Mouse (Mus musculus): Measurements from ENCODE around the gene Add3. TPM values are rescaled to one million over a fixed set of nuclear protein-coding genes. Genes with fewer than 3 reads are reported as not detected.

Gene Add3
- polyA plus RNA-seq, 1 experiment from 2014 or later = 40.7 TPM

- no peak for ATAC-seq (ENCODE audit: low FRiP score, low read depth)
- no peaks in the 10 kb centered on the region for H3K27me3 ChIP-seq
- no peaks in the 10 kb centered on the region for H3K36me3 ChIP-seq
- H3K4me2 ChIP-seq = no peak overlapping the region
- no peak overlapping the region for H3K9ac ChIP-seq
- peaks cover 9% of the 10 kb centered on the region; the same call in 1 of the 2 replicates for H3K4me1 ChIP-seq (replicated peaks)
- no peak overlapping the region for H3K4me3 ChIP-seq
- no peaks in the 10 kb centered on the region for H3K9me3 ChIP-seq
- 79% methylated on average over 3 of the region's 3 CpGs for WGBS
- no peak overlapping the region for H3K27ac ChIP-seq (replicated peaks)
These were observed 49.5 kb downstream of the Add3 start for GRCm38 (mm10) chr19:53189736-53190135.

- H3K27me3 ChIP-seq = no peaks in the 10 kb centered on the region
- H3K4me1 ChIP-seq (replicated peaks) = peaks cover 10% of the 10 kb centered on the region; the same call in 1 of the 2 replicates
- H3K9me3 ChIP-seq = no peaks in the 10 kb centered on the region
- no peak overlapping the region for H3K4me2 ChIP-seq
- H3K9ac ChIP-seq = no peak overlapping the region
- no peaks in the 10 kb centered on the region for H3K36me3 ChIP-seq
- WGBS = 77% methylated on average over 3 of the region's 3 CpGs
- no peak overlapping the region for H3K27ac ChIP-seq (replicated peaks)
- no peak overlapping the region for H3K4me3 ChIP-seq
- ATAC-seq (ENCODE audit: low FRiP score, low read depth) = no peak
These were observed 50.0 kb downstream of the Add3 start for GRCm38 (mm10) chr19:53190232-53190631.

GRCm38 (mm10) chr19:53191867-53192487 lies 51.7 kb downstream of the Add3 start:
- no peak for ATAC-seq (ENCODE audit: low FRiP score, low read depth)
- peaks cover 10% of the 10 kb centered on the region; the same call in 1 of the 2 replicates for H3K4me1 ChIP-seq (replicated peaks)
- no peaks in the 10 kb centered on the region for H3K9me3 ChIP-seq
- no peak overlapping the region for H3K9ac ChIP-seq
- 83% methylated on average over 6 of the region's 6 CpGs for WGBS
- no peaks in the 10 kb centered on the region for H3K36me3 ChIP-seq
- H3K4me3 ChIP-seq = no peak overlapping the region
- no peak overlapping the region for H3K4me2 ChIP-seq
- no peaks in the 10 kb centered on the region for H3K27me3 ChIP-seq
- H3K27ac ChIP-seq (replicated peaks) = no peak overlapping the region

DNA sequence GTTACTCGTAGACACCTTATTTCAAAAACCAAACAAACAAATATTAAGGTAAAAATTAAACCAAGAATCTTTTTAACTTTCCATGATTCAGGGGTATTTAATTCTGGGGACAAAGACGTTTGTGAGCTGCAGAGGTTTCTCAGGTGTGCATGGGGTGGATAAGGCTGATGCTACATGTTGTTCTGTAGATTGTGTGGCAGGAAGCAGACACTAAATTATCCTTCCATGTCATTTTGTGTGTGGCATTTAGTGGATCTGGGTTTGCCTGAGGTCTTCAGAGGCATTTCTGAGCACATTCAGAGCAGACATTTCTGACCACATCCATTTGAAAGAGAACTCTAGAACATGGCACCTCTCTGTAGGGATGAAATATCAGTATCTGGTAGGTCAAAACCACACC lies 52.9 kb downstream of the Add3 start:
- Histone ChIP-seq H3K27ac (replicated peaks) (no peak overlapping the region), H3K9ac (no peak overlapping the region), H3K4me1 (replicated peaks) (0 out of 2 replicates have a peak, but pooled peaks cover 10% of the 10 kb centered on the region), H3K4me3 (no peak overlapping the region), H3K27me3 (no peaks in the 10 kb centered on the region), H3K9me3 (no peaks in the 10 kb centered on the region), H3K36me3 (no peaks in the 10 kb centered on the region), H3K4me2 (no peak overlapping the region)
- no peak for ATAC-seq (ENCODE audit: low FRiP score, low read depth)
- WGBS = 93% methylated on average over 2 of the region's 2 CpGs

DNA sequence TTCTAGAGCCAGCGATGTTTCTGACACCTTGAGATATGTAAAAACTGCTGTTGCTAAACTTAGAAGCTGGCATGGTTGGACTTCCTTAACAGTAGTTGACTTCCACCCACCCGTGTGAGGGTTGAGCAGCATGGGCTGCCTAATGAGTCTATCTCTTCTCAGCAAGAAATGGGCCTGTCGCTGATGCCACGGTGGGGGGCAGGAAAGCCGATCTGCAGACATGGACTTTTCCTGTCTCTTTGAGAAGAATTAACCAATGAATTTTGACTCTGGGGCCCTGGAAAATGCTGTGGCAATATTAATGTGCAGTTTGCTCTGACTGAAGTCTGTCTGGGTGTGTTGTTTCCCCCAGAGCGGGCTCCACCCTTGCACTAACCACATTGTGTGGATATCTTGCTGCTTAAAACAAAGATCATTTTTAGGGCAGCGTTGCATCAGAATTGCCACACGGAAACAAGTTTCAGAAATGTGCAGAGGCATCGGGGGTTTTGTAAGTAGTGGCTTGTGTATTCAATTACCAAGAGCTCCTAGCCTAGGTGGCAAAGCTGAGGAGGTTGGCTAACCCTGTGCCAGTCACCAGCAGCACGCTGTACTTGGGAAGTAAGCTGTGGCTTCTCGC lies 53.8 kb downstream of the Add3 start:
- 68% methylated on average over 11 of the region's 11 CpGs for WGBS
- no peak for ATAC-seq (ENCODE audit: low FRiP score, low read depth)
- H3K4me1 ChIP-seq (replicated peaks) = 0 out of 2 replicates have a peak, but pooled peaks cover 10% of the 10 kb centered on the region
- H3K9me3 ChIP-seq = no peaks in the 10 kb centered on the region
- H3K4me2 ChIP-seq = no peak overlapping the region
- H3K27me3 ChIP-seq = no peaks in the 10 kb centered on the region
- H3K4me3 ChIP-seq = no peak overlapping the region
- no peaks in the 10 kb centered on the region for H3K36me3 ChIP-seq
- no peak overlapping the region for H3K9ac ChIP-seq
- H3K27ac ChIP-seq (replicated peaks) = no peak overlapping the region; the same call in 1 of the 2 replicates

DNA sequence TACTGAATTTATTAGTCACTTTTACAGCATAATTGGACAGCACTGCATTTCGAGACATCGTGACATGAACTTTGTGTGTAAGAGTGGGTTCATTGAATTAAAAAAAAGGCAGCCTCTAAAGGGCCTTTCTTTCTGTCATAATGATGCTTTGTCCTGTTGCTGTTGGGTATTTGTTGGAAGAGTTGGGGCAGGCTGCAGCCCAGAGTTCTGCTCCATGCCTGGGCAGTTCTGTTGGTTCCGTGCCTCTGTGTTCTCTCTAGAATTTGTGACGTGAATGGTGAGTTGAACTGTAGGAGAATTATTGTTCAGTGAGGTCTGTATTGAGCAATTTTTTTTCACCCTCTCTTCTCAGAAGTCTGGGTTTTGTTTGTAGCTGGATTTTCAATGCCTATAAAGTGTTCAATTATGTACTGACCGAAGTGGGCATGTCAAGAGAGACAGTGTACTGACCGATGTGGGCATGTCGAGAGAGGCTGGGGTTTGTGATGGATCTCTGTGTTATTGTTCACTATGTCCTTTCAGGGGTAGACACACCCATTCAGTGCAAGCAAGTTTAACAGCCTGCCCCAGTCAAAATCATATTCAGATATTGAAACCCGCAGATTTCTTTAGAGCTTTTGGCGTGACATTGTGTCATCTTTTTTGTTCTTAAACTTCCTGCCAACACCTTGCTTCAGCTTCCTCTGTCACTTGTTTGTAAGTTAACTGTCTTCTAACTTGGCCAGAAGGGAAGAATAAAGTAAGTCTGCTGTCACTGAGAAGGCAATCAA lies 54.7 kb downstream of the Add3 start:
- no peak overlapping the region for H3K4me3 ChIP-seq
- 0 out of 2 replicates have a peak, but pooled peaks cover 10% of the 10 kb centered on the region for H3K4me1 ChIP-seq (replicated peaks)
- no peak overlapping the region for H3K27ac ChIP-seq (replicated peaks)
- no peak overlapping the region for H3K4me2 ChIP-seq
- H3K36me3 ChIP-seq = no peaks in the 10 kb centered on the region
- H3K9me3 ChIP-seq = no peaks in the 10 kb centered on the region
- ATAC-seq (ENCODE audit: low FRiP score, low read depth) = no peak
- no peak overlapping the region for H3K9ac ChIP-seq
- no peaks in the 10 kb centered on the region for H3K27me3 ChIP-seq
- WGBS = 54% methylated on average over 9 of the region's 9 CpGs

DNA sequence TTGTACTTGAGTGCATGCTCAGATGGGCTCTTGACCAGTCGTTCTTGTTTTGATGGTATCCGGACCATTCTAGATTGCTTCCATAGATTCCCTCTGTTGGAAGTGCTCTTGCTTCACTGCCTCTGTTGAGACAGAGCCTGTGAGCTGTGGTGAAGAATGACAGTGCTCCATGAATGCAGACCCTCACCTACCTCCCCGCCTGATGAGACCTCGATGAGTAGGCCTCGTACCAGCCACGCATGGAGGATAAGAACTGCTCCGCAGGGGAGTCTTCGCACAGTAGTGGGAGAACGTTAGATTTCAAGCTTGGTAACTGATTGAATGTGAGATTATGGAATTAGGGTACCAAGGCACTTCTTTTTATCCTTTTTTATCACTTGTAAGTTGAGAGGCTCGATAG lies 56.7 kb downstream of the Add3 start:
- no peak overlapping the region for H3K9ac ChIP-seq
- ATAC-seq (ENCODE audit: low FRiP score, low read depth) = no peak
- no peaks in the 10 kb centered on the region for H3K36me3 ChIP-seq
- H3K4me3 ChIP-seq = no peak overlapping the region
- H3K27me3 ChIP-seq = no peaks in the 10 kb centered on the region
- no peaks in the 10 kb centered on the region for H3K9me3 ChIP-seq
- 0 out of 2 replicates have a peak, but pooled peaks cover 10% of the 10 kb centered on the region for H3K4me1 ChIP-seq (replicated peaks)
- 94% methylated on average over 10 of the region's 10 CpGs for WGBS
- H3K4me2 ChIP-seq = no peak overlapping the region
- no peak overlapping the region for H3K27ac ChIP-seq (replicated peaks)

DNA sequence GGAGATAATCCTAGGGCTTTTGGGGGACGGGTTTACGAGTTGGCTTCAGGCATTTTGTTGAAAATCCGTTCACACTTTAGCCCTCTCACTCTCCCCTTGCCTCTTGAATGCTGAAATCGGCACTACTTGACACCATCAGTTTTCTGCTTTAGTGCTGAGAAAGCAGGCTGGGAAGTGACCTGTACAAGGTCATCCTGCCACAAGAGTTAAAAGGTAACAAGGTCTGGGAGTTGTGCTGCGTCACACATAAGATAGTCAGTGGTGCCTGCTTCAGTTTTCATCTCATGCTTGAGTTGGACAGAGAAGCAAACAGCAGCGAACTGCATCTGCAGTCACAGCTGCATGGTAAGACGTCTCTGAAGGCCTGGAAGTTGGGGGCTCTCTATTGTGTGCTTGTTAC lies 57.5 kb downstream of the Add3 start:
- 83% methylated on average over 7 of the region's 7 CpGs for WGBS
- ATAC-seq (ENCODE audit: low FRiP score, low read depth) = no peak
- 0 out of 2 replicates have a peak, but pooled peaks cover 10% of the 10 kb centered on the region for H3K4me1 ChIP-seq (replicated peaks)
- H3K36me3 ChIP-seq = no peaks in the 10 kb centered on the region
- no peak overlapping the region for H3K4me2 ChIP-seq
- no peak overlapping the region for H3K27ac ChIP-seq (replicated peaks)
- H3K27me3 ChIP-seq = no peaks in the 10 kb centered on the region
- H3K4me3 ChIP-seq = no peak overlapping the region
- no peak overlapping the region for H3K9ac ChIP-seq
- no peaks in the 10 kb centered on the region for H3K9me3 ChIP-seq

DNA sequence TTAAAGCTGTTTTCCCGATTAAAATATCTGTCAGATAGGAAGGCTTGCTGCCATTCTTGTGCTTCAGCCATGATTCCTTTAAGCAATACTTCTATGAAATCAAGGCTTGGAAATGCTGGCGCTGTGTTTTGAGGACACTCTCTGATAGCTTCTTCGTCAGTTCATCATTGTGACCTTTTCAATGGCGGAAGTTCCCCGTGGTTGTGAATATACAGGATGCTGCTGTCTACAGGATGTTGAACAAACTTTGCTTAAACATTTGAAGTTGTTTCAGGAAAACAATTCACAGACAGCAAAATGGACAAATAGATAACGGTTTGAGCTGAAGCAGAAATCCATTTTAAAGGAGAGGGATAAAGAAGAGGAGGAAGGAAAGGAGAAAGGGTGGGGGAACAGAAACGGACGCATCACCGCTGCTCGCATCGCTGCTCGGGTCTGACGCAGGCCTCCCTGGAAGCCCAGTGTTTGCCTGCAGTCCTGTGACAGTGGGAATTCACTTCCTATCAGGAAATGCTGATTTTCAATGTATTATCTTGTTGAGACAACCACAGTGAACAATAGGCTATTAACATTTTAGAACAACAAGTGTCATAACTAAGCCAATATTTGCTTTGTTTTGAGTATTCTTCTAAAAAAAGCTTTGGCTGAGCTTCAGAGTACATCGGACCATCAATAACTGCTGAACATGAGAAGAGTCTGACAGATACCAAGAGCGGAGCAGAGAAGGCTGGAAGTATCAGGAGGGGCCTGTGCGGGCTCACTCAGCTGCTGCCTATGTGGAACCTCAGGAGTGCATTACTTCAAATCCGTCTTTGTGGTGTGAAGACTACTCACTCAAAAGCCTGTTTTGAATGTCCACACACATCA lies 58.7 kb downstream of the Add3 start:
- Histone ChIP-seq H3K27me3 (no peaks in the 10 kb centered on the region), H3K4me2 (no peak overlapping the region), H3K9ac (no peak overlapping the region), H3K4me3 (no peak overlapping the region), H3K9me3 (no peaks in the 10 kb centered on the region), H3K36me3 (no peaks in the 10 kb centered on the region), H3K27ac (replicated peaks) (no peak overlapping the region), H3K4me1 (replicated peaks) (0 out of 2 replicates have a peak, but pooled peaks cover 9% of the 10 kb centered on the region)
- no peak for ATAC-seq (ENCODE audit: low FRiP score, low read depth)
- WGBS = 82% methylated on average over 17 of the region's 17 CpGs

GRCm38 (mm10) chr19:53199711-53200110 lies 59.5 kb downstream of the Add3 start:
- H3K9ac ChIP-seq = no peak overlapping the region
- 93% methylated on average over 9 of the region's 9 CpGs for WGBS
- H3K27ac ChIP-seq (replicated peaks) = no peak overlapping the region
- no peak for ATAC-seq (ENCODE audit: low FRiP score, low read depth)
- no peaks in the 10 kb centered on the region for H3K36me3 ChIP-seq
- no peak overlapping the region for H3K4me3 ChIP-seq
- H3K27me3 ChIP-seq = no peaks in the 10 kb centered on the region
- no peak overlapping the region for H3K4me2 ChIP-seq
- H3K4me1 ChIP-seq (replicated peaks) = 0 out of 2 replicates have a peak, but pooled peaks cover 2% of the 10 kb centered on the region
- H3K9me3 ChIP-seq = no peaks in the 10 kb centered on the region

DNA sequence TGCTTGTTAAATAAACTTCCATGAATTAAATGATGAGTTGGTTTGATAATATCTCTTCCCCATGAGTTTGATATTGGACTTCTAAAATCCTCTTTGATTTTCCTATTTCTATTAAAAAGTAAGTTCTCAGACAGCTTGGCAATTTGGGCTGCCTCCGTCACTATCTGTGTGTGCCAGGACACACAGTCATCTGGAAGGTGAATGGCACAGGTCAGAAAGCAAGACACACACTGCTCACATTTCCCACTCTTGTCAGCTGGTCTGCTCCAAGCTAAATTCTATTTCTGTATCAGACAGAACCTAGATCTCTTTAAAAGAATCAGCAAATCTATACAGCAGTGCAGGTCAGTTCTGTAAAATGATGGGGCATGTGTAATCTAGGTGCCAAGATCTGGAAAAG lies 61.9 kb downstream of the Add3 start:
- H3K4me3 ChIP-seq = no peak overlapping the region
- WGBS = 93% methylated on average over 1 of the region's 1 CpGs
- ATAC-seq (ENCODE audit: low FRiP score, low read depth) = no peak

More for the DNA sequence above, 61.9 kb downstream of the Add3 start:
- Histone ChIP-seq H3K9me3 (no peaks in the 10 kb centered on the region), H3K4me2 (no peak overlapping the region), H3K36me3 (no peaks in the 10 kb centered on the region), H3K27me3 (no peaks in the 10 kb centered on the region), H3K27ac (replicated peaks) (no peak overlapping the region), H3K4me1 (replicated peaks) (no peaks in the 10 kb centered on the region), H3K9ac (no peak overlapping the region)

Measured in hindbrain, embryonic 15.5 days (tissue).